Mouse (Mus musculus): ENCODE data around the gene Phf2.

Phf2 gene

DNA sequence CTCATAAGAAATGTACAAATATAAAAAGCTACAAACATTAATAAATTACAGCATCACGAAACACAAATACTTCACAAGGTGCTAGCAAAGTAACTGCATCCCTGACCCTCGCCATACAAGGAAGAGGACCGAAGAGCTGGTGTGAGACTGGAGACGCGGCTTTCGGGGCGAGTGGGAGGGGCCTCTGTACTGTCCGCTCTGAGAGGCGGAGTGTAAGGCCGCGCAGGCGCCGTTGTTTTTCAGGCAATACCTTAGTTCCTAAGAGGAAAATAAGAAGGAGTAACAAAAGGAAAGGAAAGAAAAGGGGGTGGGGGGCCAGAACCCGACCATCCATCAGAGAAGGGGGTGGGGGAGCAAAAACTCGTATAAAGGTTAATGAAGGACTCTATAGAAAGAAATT, 68.7 kb downstream of the Phf2 start:
- no peak for DNase-seq

- DNase-seq: peak; percentile 88 to 89
These were observed 69.9 kb downstream of the Phf2 start for GRCm38 (mm10) chr13:48800850-48801546.

- DNase-seq: peak; percentile 37 to 51
These were observed 72.6 kb downstream of the Phf2 start for GRCm38 (mm10) chr13:48798256-48798771.

DNA sequence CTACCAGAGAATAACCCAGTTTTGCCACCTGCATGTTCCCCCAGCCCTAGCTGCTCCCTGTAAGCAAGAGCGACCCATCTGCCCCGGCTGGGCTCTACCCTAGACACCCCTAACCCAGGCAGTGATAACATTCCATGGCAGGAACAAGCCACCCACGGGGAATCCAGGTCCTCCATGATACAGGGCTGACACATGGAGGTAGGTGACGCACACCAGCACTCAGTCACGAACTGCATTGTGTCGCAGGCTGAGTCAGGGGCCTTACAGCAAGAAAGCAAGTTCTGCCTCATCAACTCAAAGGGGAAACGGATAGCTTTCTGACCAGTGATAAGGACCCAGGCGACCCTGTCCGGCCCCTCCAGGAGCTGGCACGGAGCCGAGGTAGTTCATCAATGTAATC, 74.0 kb downstream of the Phf2 start:
- DNase-seq: no peak

DNA sequence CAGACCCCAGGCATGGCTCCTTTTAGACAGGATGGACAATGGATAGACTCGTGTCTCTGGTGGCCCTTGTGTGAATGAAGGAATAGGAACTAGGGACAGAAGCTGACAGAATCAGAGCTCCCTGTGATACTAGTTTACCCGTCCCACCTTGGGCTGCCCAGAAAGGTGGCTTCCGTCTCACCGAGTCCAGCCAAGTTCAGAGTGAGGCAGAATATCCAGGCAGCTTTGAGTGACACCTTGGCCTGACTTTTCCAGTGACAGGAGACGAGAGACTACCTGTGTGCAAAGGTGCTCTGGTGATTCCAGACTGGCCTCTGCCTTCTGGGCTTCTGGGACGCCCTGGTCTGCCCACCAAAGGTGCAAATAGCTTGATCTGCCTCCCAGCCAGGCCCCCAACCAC, 75.2 kb downstream of the Phf2 start:
- DNase-seq: no peak

DNA sequence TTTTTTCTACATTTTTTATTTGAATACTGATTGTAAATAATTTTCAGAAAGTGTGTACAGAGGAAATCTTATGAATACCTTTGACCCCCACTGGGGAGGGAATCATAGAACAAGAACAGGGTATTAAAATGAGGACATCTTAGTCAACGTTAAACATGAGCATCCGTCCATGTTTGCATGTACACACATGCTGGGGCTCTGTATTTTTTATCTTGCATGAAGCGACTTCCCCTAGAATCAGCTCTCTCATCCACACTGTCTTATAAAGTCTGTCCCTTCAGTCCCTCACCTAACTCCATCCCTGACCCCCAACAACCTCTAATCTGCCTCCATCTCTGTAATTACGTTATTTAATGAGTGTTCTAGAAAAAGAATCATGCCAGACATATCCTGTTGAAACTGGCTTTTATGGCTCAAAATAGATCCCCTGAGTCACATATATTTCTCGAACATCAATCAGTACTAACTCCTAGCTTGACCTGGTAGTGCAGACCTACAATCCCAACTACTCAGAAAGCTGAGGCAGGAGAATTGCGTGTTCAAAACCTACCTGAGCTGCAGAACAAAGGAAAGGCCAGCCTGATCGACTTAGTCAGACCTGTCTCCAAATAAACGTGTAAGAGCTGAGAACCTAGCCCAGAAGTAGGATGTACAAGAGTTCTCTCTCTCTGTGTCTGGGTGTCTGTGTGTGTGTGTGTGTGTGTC, 86.2 kb downstream of the Phf2 start:
- DNase-seq: no peak

GRCm38 (mm10) chr13:48784151-48784550, 86.8 kb downstream of the Phf2 start:
- DNase-seq: no peak

DNA sequence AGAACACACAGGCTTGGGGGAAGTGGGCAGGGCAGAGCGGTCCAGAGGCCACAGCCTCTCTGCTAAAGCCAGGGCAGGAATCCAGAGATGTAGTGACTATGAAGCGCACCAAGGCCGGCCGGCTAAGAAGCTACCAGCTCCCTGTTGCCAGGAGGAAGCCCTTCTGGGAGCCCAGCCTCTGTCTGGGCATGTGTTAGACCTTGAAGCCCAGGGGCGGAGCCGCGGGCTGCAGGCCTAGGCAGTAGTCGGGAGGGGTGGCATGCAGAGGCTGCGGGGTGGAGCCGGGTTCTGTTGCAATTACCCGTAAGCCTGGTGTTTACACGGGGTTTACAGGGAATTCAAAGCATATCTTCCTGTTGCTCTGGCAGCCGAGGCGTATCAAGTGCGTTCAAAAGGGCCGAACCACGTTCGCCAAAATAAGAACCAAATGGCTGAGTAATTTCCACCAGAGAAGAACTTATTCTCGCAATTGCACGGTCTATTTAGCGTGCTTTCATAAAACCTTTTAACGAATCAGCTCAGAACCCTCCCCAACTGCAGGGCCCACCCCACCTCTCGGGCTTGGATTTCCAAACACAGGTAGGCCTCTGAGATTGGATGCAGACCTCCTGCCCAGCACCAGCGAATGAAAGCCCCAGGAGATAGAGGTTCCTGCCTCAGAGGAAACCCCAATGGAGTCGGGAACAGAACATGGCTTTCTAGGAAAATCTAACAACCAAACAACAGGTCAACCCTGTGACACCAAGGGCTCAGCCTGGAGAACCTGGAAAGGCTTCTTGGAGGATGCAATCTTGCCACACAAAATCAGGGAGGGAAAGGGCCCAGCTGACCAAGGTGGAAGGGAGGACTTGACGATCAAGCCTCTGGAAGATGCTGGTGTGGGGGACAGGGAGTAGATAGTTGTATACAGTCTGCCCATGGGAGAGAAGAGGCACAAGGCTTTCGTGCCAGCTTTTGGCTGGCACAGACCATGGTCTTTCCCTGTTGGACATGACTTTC, 87.9 kb downstream of the Phf2 start:
- DNase-seq: peak; percentile 64 to 73

GRCm38 (mm10) chr13:48780345-48781010, 90.4 kb downstream of the Phf2 start:
- DNase-seq: peak; percentile 20 to 38

DNA sequence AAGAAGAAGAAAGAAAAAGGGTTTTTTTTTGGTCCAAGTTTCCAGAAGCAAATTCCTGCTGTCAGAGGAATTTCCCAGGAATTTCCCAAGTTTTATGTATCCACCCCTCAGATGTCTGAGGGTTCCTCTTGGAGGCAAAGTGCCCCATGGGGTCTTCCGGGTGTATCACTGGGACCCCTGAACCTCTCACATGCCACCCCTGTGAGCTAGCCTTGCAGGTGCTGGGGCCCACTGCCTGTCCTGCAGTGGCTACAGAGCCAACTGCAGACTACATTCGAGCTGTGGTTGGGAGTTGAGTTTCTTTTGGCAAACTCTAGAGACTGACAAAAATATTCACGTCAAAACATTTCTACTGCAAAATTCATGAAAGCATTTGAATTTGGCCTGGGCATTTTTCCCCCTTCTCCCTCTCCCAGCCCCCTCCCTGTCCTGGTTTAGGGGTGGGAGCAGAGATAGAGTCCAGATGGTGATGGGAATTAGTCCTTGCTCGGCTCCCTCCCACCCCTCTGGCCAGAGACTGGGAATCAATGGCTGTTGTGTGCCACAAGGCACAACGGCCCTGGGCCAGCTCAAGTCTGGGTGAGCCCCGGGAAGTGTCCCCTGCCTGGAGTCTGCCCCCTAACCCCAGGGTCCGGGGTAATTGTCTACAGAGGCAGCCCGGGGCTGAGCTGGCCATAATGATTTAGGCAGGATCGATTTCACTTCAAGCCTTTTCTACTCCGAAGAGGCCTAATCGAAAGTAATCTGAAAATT, 91.2 kb downstream of the Phf2 start:
- DNase-seq: peak; percentile 36 to 59

DNA sequence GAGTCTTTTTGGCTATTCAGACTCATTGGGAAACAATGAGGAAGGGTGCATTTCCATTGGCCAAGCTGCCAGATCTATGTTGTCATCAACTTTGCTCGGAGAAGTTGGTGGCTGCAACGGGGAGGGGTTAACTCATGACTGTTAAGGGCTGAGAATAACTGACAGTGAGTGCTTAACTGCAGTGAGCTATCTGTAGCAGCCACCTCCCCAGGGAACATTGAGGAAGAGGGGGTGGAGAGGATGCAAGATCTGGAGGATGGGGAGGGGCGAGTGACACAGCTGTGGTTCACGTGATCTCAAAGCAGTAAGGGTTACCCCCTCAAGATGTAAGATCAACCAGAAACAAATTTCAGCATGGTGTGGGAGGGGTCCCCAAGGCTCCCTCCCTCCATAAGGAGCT, 92.8 kb downstream of the Phf2 start:
- no peak for DNase-seq

- no peak for DNase-seq
These were observed 96.4 kb downstream of the Phf2 start for GRCm38 (mm10) chr13:48774506-48774905.

- no peak for DNase-seq
These were observed 102.8 kb downstream of the Phf2 start for GRCm38 (mm10) chr13:48768109-48768508.

- no peak for DNase-seq
These were observed 107.1 kb downstream of the Phf2 start for GRCm38 (mm10) chr13:48763701-48764245.

DNA sequence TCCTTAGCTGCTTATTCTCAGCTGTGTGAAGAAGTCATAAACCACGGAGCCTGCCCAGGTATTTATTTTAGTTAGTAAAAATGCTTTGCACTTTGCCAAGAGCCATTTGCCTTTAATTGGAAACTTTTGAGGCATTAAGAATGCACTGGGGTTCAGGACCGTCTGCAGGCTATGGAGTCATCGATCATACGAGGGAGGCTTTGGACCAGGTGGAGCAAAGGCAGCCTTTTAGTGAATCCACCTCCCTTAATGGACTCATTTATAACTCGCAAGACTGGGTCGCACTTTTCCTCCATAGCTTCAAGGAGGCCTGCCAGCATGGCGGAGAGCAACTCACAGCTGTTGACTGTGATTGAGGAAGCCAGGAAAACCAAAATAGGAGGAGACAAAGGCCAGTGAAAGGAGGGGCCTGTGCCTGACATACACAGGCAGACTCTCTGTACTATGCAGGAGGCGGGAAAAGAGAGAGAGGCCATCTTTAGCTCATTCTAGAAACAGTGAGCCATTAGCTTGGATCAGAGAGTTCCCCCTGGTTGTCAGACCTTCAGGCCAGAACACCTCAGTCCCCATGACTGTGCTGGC, 110.0 kb downstream of the Phf2 start:
- peak in 1 of 2 experiments; percentile 7 for DNase-seq

- no peak for DNase-seq
These were observed 114.2 kb downstream of the Phf2 start for GRCm38 (mm10) chr13:48756769-48757168.
